Mouse (Mus musculus): ENCODE results near the gene Nck2. TPM values are rescaled to one million over a fixed set of nuclear protein-coding genes. Genes with fewer than 3 reads are reported as not detected.

The Nck2 gene
- total and polyA plus RNA-seq, 3 experiments: 11.7 to 15.3 (median 11.9) TPM

GRCm38 (mm10) chr1:43517405-43517804 lies 73.0 kb downstream of the Nck2 start:
- no peak overlapping the region for H3K9ac ChIP-seq (ENCODE audit: low read depth, low read length)
- TF ChIP-seq CTCF (IDR thresholded peaks at IDR 0.05) (no peak), EP300 (IDR thresholded peaks at IDR 0.05; ENCODE audit: insufficient read depth, low read depth, low read length) (no peak), POLR2A (IDR thresholded peaks at IDR 0.05; ENCODE audit: insufficient read depth, low read depth, low read length) (no peak)
- peaks cover 3% of the 10 kb centered on the region for H3K79me2 ChIP-seq (replicated peaks; ENCODE audit: control insufficient read depth, insufficient read depth, low read length)
- 98% methylated on average over 3 of the region's 3 CpGs for WGBS
- H3K27me3 ChIP-seq (ENCODE audit: control insufficient read depth, insufficient read depth, low read length): no peaks in the 10 kb centered on the region
- H3K36me3 ChIP-seq (ENCODE audit: control insufficient read depth, insufficient read depth, low read length): no peaks in the 10 kb centered on the region; the same call in 1 of the 2 replicates
- H3K4me3 ChIP-seq: no peak overlapping the region
- DNase-seq: no peak
- intact Hi-C loops (cut with DNase I): no loop called here
- H3K4me1 ChIP-seq (ENCODE audit: control insufficient read depth, insufficient read depth, low read length): peaks cover 4% of the 10 kb centered on the region
- no peak overlapping the region for H3K27ac ChIP-seq

- Histone ChIP-seq H3K36me3 (ENCODE audit: control insufficient read depth, insufficient read depth, low read length) (no peaks in the 10 kb centered on the region; the same call in 1 of the 2 replicates), H3K4me3 (no peak overlapping the region), H3K27me3 (ENCODE audit: control insufficient read depth, insufficient read depth, low read length) (no peaks in the 10 kb centered on the region), H3K9ac (ENCODE audit: low read depth, low read length) (no peak overlapping the region), H3K27ac (no peak overlapping the region), H3K79me2 (replicated peaks; ENCODE audit: control insufficient read depth, insufficient read depth, low read length) (peaks cover 8% of the 10 kb centered on the region), H3K4me1 (ENCODE audit: control insufficient read depth, insufficient read depth, low read length) (peaks cover 4% of the 10 kb centered on the region)
- TF ChIP-seq CTCF (IDR thresholded peaks at IDR 0.05) (no peak), POLR2A (IDR thresholded peaks at IDR 0.05; ENCODE audit: insufficient read depth, low read depth, low read length) (no peak), EP300 (IDR thresholded peaks at IDR 0.05; ENCODE audit: insufficient read depth, low read depth, low read length) (no peak)
- WGBS: 89% methylated on average over 1 of the region's 1 CpGs
- DNase-seq: no peak
- intact Hi-C loops (cut with DNase I): no loop called here
Measured at GRCm38 (mm10) chr1:43520216-43520988, 76.0 kb downstream of the Nck2 start.

- no peak overlapping the region for H3K4me3 ChIP-seq
- no peak overlapping the region for H3K27ac ChIP-seq
- H3K36me3 ChIP-seq (ENCODE audit: control insufficient read depth, insufficient read depth, low read length): no peaks in the 10 kb centered on the region; the same call in 1 of the 2 replicates
- H3K79me2 ChIP-seq (replicated peaks; ENCODE audit: control insufficient read depth, insufficient read depth, low read length): peaks cover 8% of the 10 kb centered on the region
- no peaks in the 10 kb centered on the region for H3K27me3 ChIP-seq (ENCODE audit: control insufficient read depth, insufficient read depth, low read length)
- intact Hi-C loops (cut with DNase I): no loop called here
- peaks cover 4% of the 10 kb centered on the region for H3K4me1 ChIP-seq (ENCODE audit: control insufficient read depth, insufficient read depth, low read length)
- WGBS: 74% methylated on average over 3 of the region's 3 CpGs
- H3K9ac ChIP-seq (ENCODE audit: low read depth, low read length): no peak overlapping the region
- TF ChIP-seq POLR2A (IDR thresholded peaks at IDR 0.05; ENCODE audit: insufficient read depth, low read depth, low read length) (no peak), CTCF (IDR thresholded peaks at IDR 0.05) (no peak), EP300 (IDR thresholded peaks at IDR 0.05; ENCODE audit: insufficient read depth, low read depth, low read length) (no peak)
- no peak for DNase-seq
Measured at GRCm38 (mm10) chr1:43520989-43521371, 76.6 kb downstream of the Nck2 start.

- intact Hi-C loops (cut with DNase I): no loop called here
- H3K27me3 ChIP-seq (ENCODE audit: control insufficient read depth, insufficient read depth, low read length): no peaks in the 10 kb centered on the region
- 88% methylated on average over 3 of the region's 3 CpGs for WGBS
- H3K4me1 ChIP-seq (ENCODE audit: control insufficient read depth, insufficient read depth, low read length): peaks cover 6% of the 10 kb centered on the region
- DNase-seq: no peak
- H3K79me2 ChIP-seq (replicated peaks; ENCODE audit: control insufficient read depth, insufficient read depth, low read length): peaks cover 8% of the 10 kb centered on the region
- TF ChIP-seq POLR2A (IDR thresholded peaks at IDR 0.05; ENCODE audit: insufficient read depth, low read depth, low read length) (no peak), CTCF (IDR thresholded peaks at IDR 0.05) (no peak), EP300 (IDR thresholded peaks at IDR 0.05; ENCODE audit: insufficient read depth, low read depth, low read length) (no peak)
- no peak overlapping the region for H3K4me3 ChIP-seq
- H3K36me3 ChIP-seq (ENCODE audit: control insufficient read depth, insufficient read depth, low read length): no peaks in the 10 kb centered on the region; the same call in 1 of the 2 replicates
- no peak overlapping the region for H3K9ac ChIP-seq (ENCODE audit: low read depth, low read length)
- H3K27ac ChIP-seq: no peak overlapping the region
Measured at GRCm38 (mm10) chr1:43521512-43521911, 77.1 kb downstream of the Nck2 start.

- DNase-seq: no peak
- peaks cover 8% of the 10 kb centered on the region for H3K79me2 ChIP-seq (replicated peaks; ENCODE audit: control insufficient read depth, insufficient read depth, low read length)
- H3K9ac ChIP-seq (ENCODE audit: low read depth, low read length): no peak overlapping the region
- H3K4me1 ChIP-seq (ENCODE audit: control insufficient read depth, insufficient read depth, low read length): peaks cover 6% of the 10 kb centered on the region
- WGBS: 90% methylated on average over 4 of the region's 4 CpGs
- intact Hi-C loops (cut with DNase I): no loop called here
- no peaks in the 10 kb centered on the region for H3K27me3 ChIP-seq (ENCODE audit: control insufficient read depth, insufficient read depth, low read length)
- TF ChIP-seq POLR2A (IDR thresholded peaks at IDR 0.05; ENCODE audit: insufficient read depth, low read depth, low read length) (no peak), EP300 (IDR thresholded peaks at IDR 0.05; ENCODE audit: insufficient read depth, low read depth, low read length) (no peak), CTCF (IDR thresholded peaks at IDR 0.05) (no peak)
- H3K27ac ChIP-seq: no peak overlapping the region
- peaks cover under 1% of the 10 kb centered on the region; the same call in 1 of the 2 replicates for H3K36me3 ChIP-seq (ENCODE audit: control insufficient read depth, insufficient read depth, low read length)
- no peak overlapping the region for H3K4me3 ChIP-seq
Measured at GRCm38 (mm10) chr1:43521950-43522349, 77.6 kb downstream of the Nck2 start.

GRCm38 (mm10) chr1:43522976-43523375 lies 78.6 kb downstream of the Nck2 start:
- intact Hi-C loops (cut with DNase I): no loop called here
- no peaks in the 10 kb centered on the region for H3K27me3 ChIP-seq (ENCODE audit: control insufficient read depth, insufficient read depth, low read length)
- no peak for DNase-seq
- H3K27ac ChIP-seq: no peak overlapping the region
- H3K4me1 ChIP-seq (ENCODE audit: control insufficient read depth, insufficient read depth, low read length): peaks cover 6% of the 10 kb centered on the region
- H3K36me3 ChIP-seq (ENCODE audit: control insufficient read depth, insufficient read depth, low read length): peaks cover 6% of the 10 kb centered on the region
- WGBS: 79% methylated on average over 2 of the region's 2 CpGs
- H3K9ac ChIP-seq (ENCODE audit: low read depth, low read length): no peak overlapping the region
- TF ChIP-seq POLR2A (IDR thresholded peaks at IDR 0.05; ENCODE audit: insufficient read depth, low read depth, low read length): no peak
- no peak for TF ChIP-seq CTCF (IDR thresholded peaks at IDR 0.05)
- no peak for TF ChIP-seq EP300 (IDR thresholded peaks at IDR 0.05; ENCODE audit: insufficient read depth, low read depth, low read length)
- peaks cover 8% of the 10 kb centered on the region for H3K79me2 ChIP-seq (replicated peaks; ENCODE audit: control insufficient read depth, insufficient read depth, low read length)
- H3K4me3 ChIP-seq: no peak overlapping the region

All from heart, adult 2 months (tissue).